Mouse (Mus musculus): ENCODE measurements around the gene Cfdp1. TPM values are rescaled to one million over a fixed set of nuclear protein-coding genes. Genes with fewer than 3 reads are reported as not detected.

Cfdp1 gene
- polyA plus RNA-seq, 1 experiment from 2014 or later = 195 TPM

- no peak for ATAC-seq (ENCODE audit: insufficient read depth)
- no peak for TF ChIP-seq CTCF (IDR thresholded peaks at IDR 0.05; ENCODE audit: low read depth)
- 63% methylated on average over 4 of the region's 4 CpGs for WGBS
- Histone ChIP-seq H3K4me3 (ENCODE audit: low read depth, low read length) (no peak overlapping the region), H3K4me2 (no peak overlapping the region), H3K36me3 (ENCODE audit: insufficient read depth) (peaks cover 79% of the 10 kb centered on the region), H3K27me3 (ENCODE audit: insufficient read depth, low read length) (no peaks in the 10 kb centered on the region), H3K27ac (ENCODE audit: low read depth) (no peak overlapping the region), H3K4me1 (ENCODE audit: insufficient read depth) (no peaks in the 10 kb centered on the region), H3K9me3 (ENCODE audit: low read depth, low read length) (no peaks in the 10 kb centered on the region), H3K9ac (no peak overlapping the region)
- no peak for DNase-seq
Measured at GRCm38 (mm10) chr8:111831996-111832395, 22.1 kb downstream of the Cfdp1 start.

- peak; percentile 73 for DNase-seq
- Histone ChIP-seq H3K4me1 (ENCODE audit: insufficient read depth) (no peaks in the 10 kb centered on the region), H3K9ac (no peak overlapping the region; the same call in 1 of the 2 replicates), H3K4me2 (0 out of 2 replicates have a peak overlapping the region, but pooled peaks have one; percentile 15), H3K9me3 (ENCODE audit: low read depth, low read length) (no peaks in the 10 kb centered on the region), H3K27ac (ENCODE audit: low read depth) (peak overlapping the region; percentile 81), H3K4me3 (ENCODE audit: low read depth, low read length) (no peak overlapping the region), H3K36me3 (ENCODE audit: insufficient read depth) (peaks cover 73% of the 10 kb centered on the region), H3K27me3 (ENCODE audit: insufficient read depth, low read length) (no peaks in the 10 kb centered on the region)
- peak; percentile 56; the same call in 1 of the 2 replicates for ATAC-seq (ENCODE audit: insufficient read depth)
- TF ChIP-seq CTCF (IDR thresholded peaks at IDR 0.05; ENCODE audit: low read depth) = no peak
- WGBS = 59% methylated on average over 6 of the region's 6 CpGs
Measured at GRCm38 (mm10) chr8:111828595-111828994, 25.5 kb downstream of the Cfdp1 start.

- Histone ChIP-seq H3K27me3 (ENCODE audit: insufficient read depth, low read length) (no peaks in the 10 kb centered on the region), H3K4me1 (ENCODE audit: insufficient read depth) (no peaks in the 10 kb centered on the region), H3K4me2 (no peak overlapping the region), H3K36me3 (ENCODE audit: insufficient read depth) (peaks cover 62% of the 10 kb centered on the region), H3K27ac (ENCODE audit: low read depth) (no peak overlapping the region), H3K9me3 (ENCODE audit: low read depth, low read length) (no peaks in the 10 kb centered on the region), H3K9ac (no peak overlapping the region), H3K4me3 (ENCODE audit: low read depth, low read length) (no peak overlapping the region)
- no peak for ATAC-seq (ENCODE audit: insufficient read depth)
- WGBS = 62% methylated on average over 6 of the region's 6 CpGs
- peak; percentile 62 for TF ChIP-seq CTCF (IDR thresholded peaks at IDR 0.05; ENCODE audit: low read depth)
- peak; percentile 64 for DNase-seq
Measured at GRCm38 (mm10) chr8:111825219-111825618, 28.9 kb downstream of the Cfdp1 start.

GRCm38 (mm10) chr8:111824334-111824733, 29.8 kb downstream of the Cfdp1 start:
- H3K27ac ChIP-seq (ENCODE audit: low read depth) = no peak overlapping the region
- H3K36me3 ChIP-seq (ENCODE audit: insufficient read depth) = peaks cover 57% of the 10 kb centered on the region
- H3K4me3 ChIP-seq (ENCODE audit: low read depth, low read length) = no peak overlapping the region
- H3K4me1 ChIP-seq (ENCODE audit: insufficient read depth) = no peaks in the 10 kb centered on the region
- no peak overlapping the region for H3K9ac ChIP-seq
- DNase-seq (no peak), ATAC-seq (ENCODE audit: insufficient read depth) (no peak)
- H3K4me2 ChIP-seq = no peak overlapping the region
- WGBS = 93% methylated on average over 5 of the region's 5 CpGs
- peak; percentile 48 for TF ChIP-seq CTCF (IDR thresholded peaks at IDR 0.05; ENCODE audit: low read depth)
- no peaks in the 10 kb centered on the region for H3K27me3 ChIP-seq (ENCODE audit: insufficient read depth, low read length)
- H3K9me3 ChIP-seq (ENCODE audit: low read depth, low read length) = no peaks in the 10 kb centered on the region

GRCm38 (mm10) chr8:111821199-111821598, 32.9 kb downstream of the Cfdp1 start:
- no peak for ATAC-seq (ENCODE audit: insufficient read depth)
- H3K4me3 ChIP-seq (ENCODE audit: low read depth, low read length) = no peak overlapping the region
- H3K4me1 ChIP-seq (ENCODE audit: insufficient read depth) = no peaks in the 10 kb centered on the region
- no peaks in the 10 kb centered on the region for H3K27me3 ChIP-seq (ENCODE audit: insufficient read depth, low read length)
- H3K36me3 ChIP-seq (ENCODE audit: insufficient read depth) = peaks cover 39% of the 10 kb centered on the region
- H3K27ac ChIP-seq (ENCODE audit: low read depth) = no peak overlapping the region
- 72% methylated on average over 10 of the region's 10 CpGs for WGBS
- no peak for TF ChIP-seq CTCF (IDR thresholded peaks at IDR 0.05; ENCODE audit: low read depth)
- H3K4me2 ChIP-seq = no peak overlapping the region
- H3K9ac ChIP-seq = no peak overlapping the region
- no peaks in the 10 kb centered on the region for H3K9me3 ChIP-seq (ENCODE audit: low read depth, low read length)
- DNase-seq = peak; percentile 36

- TF ChIP-seq CTCF (IDR thresholded peaks at IDR 0.05; ENCODE audit: low read depth) = no peak
- no peaks in the 10 kb centered on the region for H3K9me3 ChIP-seq (ENCODE audit: low read depth, low read length)
- no peak overlapping the region for H3K4me2 ChIP-seq
- H3K4me1 ChIP-seq (ENCODE audit: insufficient read depth) = no peaks in the 10 kb centered on the region
- ATAC-seq (ENCODE audit: insufficient read depth) = no peak
- no peaks in the 10 kb centered on the region for H3K27me3 ChIP-seq (ENCODE audit: insufficient read depth, low read length)
- H3K36me3 ChIP-seq (ENCODE audit: insufficient read depth) = peaks cover 41% of the 10 kb centered on the region
- H3K9ac ChIP-seq = no peak overlapping the region
- no peak for DNase-seq
- no peak overlapping the region for H3K4me3 ChIP-seq (ENCODE audit: low read depth, low read length)
- 74% methylated on average over 4 of the region's 4 CpGs for WGBS
- peak overlapping the region; percentile 61; the same call in 1 of the 2 replicates for H3K27ac ChIP-seq (ENCODE audit: low read depth)
Measured at GRCm38 (mm10) chr8:111820691-111821090, 33.4 kb downstream of the Cfdp1 start.

GRCm38 (mm10) chr8:111820018-111820417, 34.1 kb downstream of the Cfdp1 start:
- Histone ChIP-seq H3K9me3 (ENCODE audit: low read depth, low read length) (no peaks in the 10 kb centered on the region), H3K36me3 (ENCODE audit: insufficient read depth) (peaks cover 43% of the 10 kb centered on the region), H3K27me3 (ENCODE audit: insufficient read depth, low read length) (no peaks in the 10 kb centered on the region), H3K9ac (no peak overlapping the region), H3K4me3 (ENCODE audit: low read depth, low read length) (no peak overlapping the region), H3K4me2 (no peak overlapping the region), H3K4me1 (ENCODE audit: insufficient read depth) (no peaks in the 10 kb centered on the region), H3K27ac (ENCODE audit: low read depth) (peak overlapping the region; percentile 61; the same call in 1 of the 2 replicates)
- DNase-seq = peak; percentile 49
- ATAC-seq (ENCODE audit: insufficient read depth) = no peak
- 86% methylated on average over 12 of the region's 12 CpGs for WGBS
- TF ChIP-seq CTCF (IDR thresholded peaks at IDR 0.05; ENCODE audit: low read depth) = no peak
